In genomic region chr11:23565761-23566160, GRCm38 (mm10) we compare ENCODE assay signal across 9 mouse cellular contexts. TPM values are rescaled to one million over a fixed set of nuclear protein-coding genes. Genes with fewer than 3 reads are reported as not detected.
A peak's percentile ranks its signal among the peaks of the same experiment; 100 is the strongest.
DNase-seq lines count a peak whose midpoint lies in the region; ATAC-seq and TF ChIP-seq lines count a peak whose summit lies in the region.
"Had no signal": no experiment of that assay in that cellular context is flagged by ENCODE, and none has a peak within 500 bp of the region (broad histone marks: within the 10 kb centered on the region; RNA-seq: fewer than 3 reads in every experiment).

No protein-coding gene starts in this region.

- H3K4me1 ChIP-seq in cerebellum, adult 2 months (ENCODE audit: control insufficient read depth, insufficient read depth, low read length) = no peaks in the 10 kb centered on the region
- H3K4me1 ChIP-seq in hindbrain, embryonic 16.5 days (ENCODE audit: control insufficient read depth, insufficient read depth, low read depth, low read length) = no peaks in the 10 kb centered on the region

- peaks cover 13% of the 10 kb centered on the region for H3K36me3 ChIP-seq in hindbrain, embryonic 16.5 days (ENCODE audit: control insufficient read depth, insufficient read depth, low read length)

- H3K9ac ChIP-seq in hindbrain, embryonic 16.5 days (ENCODE audit: low read depth, low read length) = no peak overlapping the region

- H3K4me2 ChIP-seq in hindbrain, embryonic 16.5 days (ENCODE audit: low read length) = no peak overlapping the region

- 58% methylated on average over 6 of the region's 6 CpGs for whole genome bisulfite sequencing in cerebellum, adult 2 months
- 59% methylated on average over 6 of the region's 6 CpGs for WGBS in hindbrain, embryonic 16.5 days

- no peaks in the 10 kb centered on the region for H3K27me3 ChIP-seq in cerebellum, adult 2 months (ENCODE audit: control insufficient read depth, insufficient read depth, low read length)
- H3K27me3 ChIP-seq in hindbrain, embryonic 16.5 days (replicated peaks; ENCODE audit: control insufficient read depth, insufficient read depth, low read length) = no peaks in the 10 kb centered on the region
- H3K27me3 ChIP-seq: megakaryocyte, embryonic 14.5 days had no signal

- H3K9me3 ChIP-seq in hindbrain, embryonic 16.5 days (ENCODE audit: control insufficient read depth, low read length) = no peaks in the 10 kb centered on the region
- H3K9me3 ChIP-seq: megakaryocyte, embryonic 14.5 days had no signal

- ATAC-seq in hindbrain, embryonic 16.5 days = peak; percentile 88
- ATAC-seq in megakaryocyte, adult 5-6 weeks (ENCODE audit: poor library complexity, severe bottlenecking) = peak; percentile 93

- DNase-seq in MN1 (ENCODE audit: low spot score) = peak; percentile 65
- peak; percentile 47 to 72 for DNase-seq in cerebellum, adult 2 months
- peak; percentile 38 to 91 for DNase-seq in frontal cortex, adult 2 months (ENCODE audit: extremely low spot score in 1 of 2, low spot score in 1 of 2)
- DNase-seq in left cerebral cortex, adult 11 months (ENCODE audit: low spot score) = peak; percentile 68
- peak; percentile 79 to 85 for DNase-seq in right cerebral cortex, postnatal 10 days (ENCODE audit: low spot score in 2 of 2)
- DNase-seq in urinary bladder, postnatal 25 days (ENCODE audit: low spot score) = peak; percentile 65

- no peak overlapping the region for H3K4me3 ChIP-seq in cerebellum, adult 2 months (replicated peaks; ENCODE audit: insufficient read depth, low read depth, low read length)
- H3K4me3 ChIP-seq in hindbrain, embryonic 16.5 days (ENCODE audit: low read length) = no peak overlapping the region
- H3K4me3 ChIP-seq: megakaryocyte, embryonic 14.5 days had no signal

- TF ChIP-seq POLR2A in cerebellum, adult 2 months (IDR thresholded peaks at IDR 0.05; ENCODE audit: borderline replicate concordance, insufficient read depth, low read length) = no peak

- H3K27ac ChIP-seq in cerebellum, adult 2 months (ENCODE audit: insufficient read depth, low read length) = no peak overlapping the region
- no peak overlapping the region for H3K27ac ChIP-seq in hindbrain, embryonic 16.5 days (ENCODE audit: low read depth, low read length)

- peak; percentile 73 for TF ChIP-seq CTCF in cerebellum, adult 2 months (IDR thresholded peaks at IDR 0.05; ENCODE audit: borderline replicate concordance, insufficient read depth, low read depth, low read length)

RNA-seq across cellular contexts. Expression of gene 1700093K21Rik, which starts 44.8 kb away (rescaled TPM):
- 0.27 and 0.49 TPM in 2 replicates for polyA plus RNA-seq in cerebellum, adult 2 months (2012; rRNA removed)
- polyA plus RNA-seq in frontal cortex, adult 2 months (2012; rRNA removed) = 0.99 and 1.8 TPM in 2 replicates
- polyA plus RNA-seq in hindbrain, embryonic 16.5 days (2015; fragmentation: Nextera tagmentation; extraction: Ambion mirVana) = not detected in 2 replicates
- not detected in 2 replicates for total RNA-seq in megakaryocyte, adult 5-6 weeks (2015)
- total RNA-seq in megakaryocyte, adult 5-6 weeks (2017) = not detected in 2 replicates
